Mouse (Mus musculus) olfactory bulb, adult 2 months (tissue): ENCODE measurements around the gene Muc3.

ENCODE experiments used
- CTCF ChIP-seq: fragments of 200-500 bp; IDR thresholded peaks from 2 replicates; pipeline ENCODE4 v1.5.1; 2012; ENCODE audit warnings: low read depth, mild to moderate bottlenecking, low read length, moderate library complexity; ENCODE audit not compliant: insufficient read depth
- POLR2A ChIP-seq: fragments of 200-500 bp; IDR thresholded peaks from 2 replicates; pipeline ENCODE4 v1.6.1; 2012; ENCODE audit warnings: mild to moderate bottlenecking, low read depth, low read length, moderate library complexity; ENCODE audit not compliant: insufficient read depth

GRCm38 (mm10) chr5:137108111-137108510 is 41.0 kb downstream of the Muc3 start:
- TF ChIP-seq CTCF: no peak
- no peak for TF ChIP-seq POLR2A
